Mouse (Mus musculus) bone marrow macrophage, adult 2 months (primary cell): Measurements from ENCODE around the gene Gm35315.

Experiments
- CTCF ChIP-seq: IDR thresholded peaks from 2 replicates; pipeline ENCODE4 v1.5.1; 2012; ENCODE audit warnings: low read depth, mild to moderate bottlenecking, low read length, moderate library complexity
- POLR2A ChIP-seq: IDR thresholded peaks from 2 replicates; pipeline ENCODE4 v1.6.1; 2012; ENCODE audit warnings: mild to moderate bottlenecking, low read depth, low read length, borderline replicate concordance

DNA sequence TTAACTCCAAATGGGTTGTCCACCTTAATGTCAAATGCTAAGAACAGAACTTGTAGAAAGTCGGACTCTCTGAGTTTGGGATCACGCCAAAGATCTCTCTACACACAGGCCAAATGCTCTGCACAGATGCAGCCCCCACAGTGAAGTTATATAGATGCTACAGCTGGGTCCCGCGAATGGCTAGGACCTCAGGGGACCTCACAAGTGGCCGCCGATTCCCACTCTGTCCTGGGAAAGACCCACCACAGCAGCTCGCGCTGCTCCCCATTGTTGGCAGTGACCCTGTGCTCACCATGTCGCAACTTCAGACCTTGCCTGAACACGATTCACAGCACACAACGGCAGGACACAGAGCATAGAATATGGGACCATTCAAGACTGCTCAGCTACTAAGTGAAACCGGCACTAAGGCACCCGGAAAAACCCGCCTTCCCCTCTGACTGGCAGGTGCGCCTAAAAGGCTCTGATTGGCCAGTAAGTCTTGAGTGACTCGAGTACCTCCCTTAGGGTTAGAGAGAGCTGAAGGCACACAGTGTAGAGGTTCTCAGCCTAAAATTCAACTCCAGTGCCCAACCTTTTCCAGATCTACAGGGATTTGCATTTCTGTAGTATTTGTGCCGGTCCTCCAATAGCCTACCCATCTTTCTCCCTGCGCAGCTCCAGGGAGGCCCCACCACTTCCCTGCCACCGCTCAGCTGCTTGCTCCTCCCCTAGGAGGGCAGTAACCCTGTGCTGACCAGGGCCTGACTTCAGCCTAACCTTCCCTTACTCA is 36.4 kb downstream of the Gm35315 start:
- TF ChIP-seq CTCF, result no peak
- TF ChIP-seq POLR2A, result no peak
